Mouse (Mus musculus): Measurements from ENCODE around the gene Txnrd2. TPM values are rescaled to one million over a fixed set of nuclear protein-coding genes. Genes with fewer than 3 reads are reported as not detected.

Gene Txnrd2
- polyA plus RNA-seq, 1 experiment from 2014 or later, result 39.6 TPM

GRCm38 (mm10) chr16:18420571-18420970 lies 5.6 kb upstream of the Txnrd2 start:
- H3K27ac ChIP-seq (ENCODE audit: low read length), result no peak overlapping the region
- H3K9me3 ChIP-seq (replicated peaks; ENCODE audit: control insufficient read depth, low read length), result no peaks in the 10 kb centered on the region
- no peak overlapping the region for H3K9ac ChIP-seq (ENCODE audit: low read length)
- ATAC-seq (replicated peaks; ENCODE audit: extremely low read depth, insufficient read depth, low FRiP score), result no peak
- no peak overlapping the region for H3K4me3 ChIP-seq (ENCODE audit: low read length)
- WGBS, result 85% methylated on average over 3 of the region's 3 CpGs
- no peak overlapping the region for H3K4me2 ChIP-seq (ENCODE audit: low read depth, low read length)
- H3K27me3 ChIP-seq (ENCODE audit: control insufficient read depth, insufficient read depth, low read length), result no peaks in the 10 kb centered on the region
- peaks cover 33% of the 10 kb centered on the region for H3K4me1 ChIP-seq (ENCODE audit: control insufficient read depth, insufficient read depth, low read length)
- H3K36me3 ChIP-seq (ENCODE audit: control insufficient read depth, insufficient read depth), result peaks cover 13% of the 10 kb centered on the region

GRCm38 (mm10) chr16:18423203-18423914 lies 2.8 kb upstream of the Txnrd2 start:
- 78% methylated on average over 7 of the region's 7 CpGs for WGBS
- Histone ChIP-seq H3K9ac (ENCODE audit: low read length) (no peak overlapping the region), H3K4me2 (ENCODE audit: low read depth, low read length) (no peak overlapping the region; the same call in 1 of the 2 replicates), H3K27ac (ENCODE audit: low read length) (0 out of 2 replicates have a peak overlapping the region, but pooled peaks have one; percentile 4), H3K9me3 (replicated peaks; ENCODE audit: control insufficient read depth, low read length) (no peaks in the 10 kb centered on the region), H3K4me1 (ENCODE audit: control insufficient read depth, insufficient read depth, low read length) (peaks cover 29% of the 10 kb centered on the region), H3K36me3 (ENCODE audit: control insufficient read depth, insufficient read depth) (peaks cover 13% of the 10 kb centered on the region), H3K27me3 (ENCODE audit: control insufficient read depth, insufficient read depth, low read length) (no peaks in the 10 kb centered on the region), H3K4me3 (ENCODE audit: low read length) (no peak overlapping the region)
- no peak for ATAC-seq (replicated peaks; ENCODE audit: extremely low read depth, insufficient read depth, low FRiP score)

GRCm38 (mm10) chr16:18423915-18424265 lies 2.3 kb upstream of the Txnrd2 start:
- H3K9ac ChIP-seq (ENCODE audit: low read length), result no peak overlapping the region
- peaks cover 13% of the 10 kb centered on the region for H3K36me3 ChIP-seq (ENCODE audit: control insufficient read depth, insufficient read depth)
- peak overlapping the region; percentile 65 for H3K27ac ChIP-seq (ENCODE audit: low read length)
- H3K4me1 ChIP-seq (ENCODE audit: control insufficient read depth, insufficient read depth, low read length), result peaks cover 33% of the 10 kb centered on the region
- no peaks in the 10 kb centered on the region for H3K9me3 ChIP-seq (replicated peaks; ENCODE audit: control insufficient read depth, low read length)
- ATAC-seq (replicated peaks; ENCODE audit: extremely low read depth, insufficient read depth, low FRiP score), result no peak
- 80% methylated on average over 5 of the region's 5 CpGs for whole genome bisulfite sequencing
- H3K4me3 ChIP-seq (ENCODE audit: low read length), result 0 out of 2 replicates have a peak overlapping the region, but pooled peaks have one; percentile 1
- peak overlapping the region; percentile 96 for H3K4me2 ChIP-seq (ENCODE audit: low read depth, low read length)
- H3K27me3 ChIP-seq (ENCODE audit: control insufficient read depth, insufficient read depth, low read length), result no peaks in the 10 kb centered on the region

GRCm38 (mm10) chr16:18424364-18425045 lies 1.7 kb upstream of the Txnrd2 start:
- peak overlapping the region; percentile 1; the same call in 1 of the 2 replicates for H3K4me3 ChIP-seq (ENCODE audit: low read length)
- no peak for ATAC-seq (replicated peaks; ENCODE audit: extremely low read depth, insufficient read depth, low FRiP score)
- no peaks in the 10 kb centered on the region for H3K9me3 ChIP-seq (replicated peaks; ENCODE audit: control insufficient read depth, low read length)
- peaks cover 37% of the 10 kb centered on the region for H3K4me1 ChIP-seq (ENCODE audit: control insufficient read depth, insufficient read depth, low read length)
- peak overlapping the region; percentile 65; the same call in 1 of the 2 replicates for H3K27ac ChIP-seq (ENCODE audit: low read length)
- peak overlapping the region; percentile 54 for H3K9ac ChIP-seq (ENCODE audit: low read length)
- H3K27me3 ChIP-seq (ENCODE audit: control insufficient read depth, insufficient read depth, low read length), result no peaks in the 10 kb centered on the region
- peaks cover 13% of the 10 kb centered on the region for H3K36me3 ChIP-seq (ENCODE audit: control insufficient read depth, insufficient read depth)
- peak overlapping the region; percentile 96 for H3K4me2 ChIP-seq (ENCODE audit: low read depth, low read length)
- 65% methylated on average over 11 of the region's 11 CpGs for WGBS

GRCm38 (mm10) chr16:18425475-18426214 lies 539 bp upstream of the Txnrd2 start:
- ATAC-seq (replicated peaks; ENCODE audit: extremely low read depth, insufficient read depth, low FRiP score), result peak; percentile 24
- Histone ChIP-seq H3K9me3 (replicated peaks; ENCODE audit: control insufficient read depth, low read length) (no peaks in the 10 kb centered on the region), H3K36me3 (ENCODE audit: control insufficient read depth, insufficient read depth) (peaks cover 13% of the 10 kb centered on the region), H3K4me3 (ENCODE audit: low read length) (peak overlapping the region; percentile 78), H3K27me3 (ENCODE audit: control insufficient read depth, insufficient read depth, low read length) (no peaks in the 10 kb centered on the region), H3K4me1 (ENCODE audit: control insufficient read depth, insufficient read depth, low read length) (peaks cover 37% of the 10 kb centered on the region), H3K9ac (ENCODE audit: low read length) (peak overlapping the region; percentile 85), H3K27ac (ENCODE audit: low read length) (peak overlapping the region; percentile 81), H3K4me2 (ENCODE audit: low read depth, low read length) (peak overlapping the region; percentile 96)
- 15% methylated on average over 10 of the region's 10 CpGs for WGBS

- Histone ChIP-seq H3K27ac (ENCODE audit: low read length) (peak within 1 kb of the TSS; percentile 81), H3K4me1 (ENCODE audit: control insufficient read depth, insufficient read depth, low read length) (peaks cover 37% of the 10 kb centered on the region), H3K9me3 (replicated peaks; ENCODE audit: control insufficient read depth, low read length) (no peaks in the 10 kb centered on the region), H3K4me2 (ENCODE audit: low read depth, low read length) (peak within 1 kb of the TSS; percentile 96), H3K36me3 (ENCODE audit: control insufficient read depth, insufficient read depth) (peaks cover 8% of the 10 kb centered on the region), H3K9ac (ENCODE audit: low read length) (peak within 1 kb of the TSS; percentile 85), H3K4me3 (ENCODE audit: low read length) (peak within 1 kb of the TSS; percentile 78), H3K27me3 (ENCODE audit: control insufficient read depth, insufficient read depth, low read length) (no peaks in the 10 kb centered on the region)
- WGBS, result 54% methylated on average over 5 of the region's 5 CpGs
- no peak for ATAC-seq (replicated peaks; ENCODE audit: extremely low read depth, insufficient read depth, low FRiP score)
These were observed 657 bp downstream of the Txnrd2 start, which contains the start of gene Comt for GRCm38 (mm10) chr16:18426802-18427280. Gene Comt (minus strand): TSS chr16:18426852.

GRCm38 (mm10) chr16:18428011-18428515 lies 1.9 kb downstream of the Txnrd2 start:
- 83% methylated on average over 5 of the region's 5 CpGs for WGBS
- Histone ChIP-seq H3K9me3 (replicated peaks; ENCODE audit: control insufficient read depth, low read length) (no peaks in the 10 kb centered on the region), H3K27ac (ENCODE audit: low read length) (no peak overlapping the region), H3K9ac (ENCODE audit: low read length) (no peak overlapping the region), H3K36me3 (ENCODE audit: control insufficient read depth, insufficient read depth) (peaks cover 3% of the 10 kb centered on the region; the same call in 1 of the 2 replicates), H3K4me3 (ENCODE audit: low read length) (no peak overlapping the region), H3K27me3 (ENCODE audit: control insufficient read depth, insufficient read depth, low read length) (no peaks in the 10 kb centered on the region), H3K4me2 (ENCODE audit: low read depth, low read length) (no peak overlapping the region), H3K4me1 (ENCODE audit: control insufficient read depth, insufficient read depth, low read length) (peaks cover 37% of the 10 kb centered on the region)
- no peak for ATAC-seq (replicated peaks; ENCODE audit: extremely low read depth, insufficient read depth, low FRiP score)

- Histone ChIP-seq H3K4me1 (ENCODE audit: control insufficient read depth, insufficient read depth, low read length) (peaks cover 33% of the 10 kb centered on the region), H3K36me3 (ENCODE audit: control insufficient read depth, insufficient read depth) (no peaks in the 10 kb centered on the region; the same call in 1 of the 2 replicates), H3K27ac (ENCODE audit: low read length) (no peak overlapping the region), H3K4me2 (ENCODE audit: low read depth, low read length) (no peak overlapping the region), H3K9me3 (replicated peaks; ENCODE audit: control insufficient read depth, low read length) (no peaks in the 10 kb centered on the region), H3K4me3 (ENCODE audit: low read length) (no peak overlapping the region), H3K27me3 (ENCODE audit: control insufficient read depth, insufficient read depth, low read length) (no peaks in the 10 kb centered on the region), H3K9ac (ENCODE audit: low read length) (no peak overlapping the region)
- ATAC-seq (replicated peaks; ENCODE audit: extremely low read depth, insufficient read depth, low FRiP score), result no peak
- WGBS, result 61% methylated on average over 7 of the region's 7 CpGs
These were observed 2.4 kb downstream of the Txnrd2 start for GRCm38 (mm10) chr16:18428516-18429042.

All from heart, embryonic 16.5 days (tissue).